Mouse (Mus musculus) stomach, embryonic 16.5 days (tissue): ENCODE data around the gene Slc25a13. TPM values are rescaled to one million over a fixed set of nuclear protein-coding genes. Genes with fewer than 3 reads are reported as not detected.

Experiments
- ATAC-seq: fragments of 200-750 bp; cut with Nextera tagmentation; 2 replicates; pipeline ENCODE4 v1.8.0; 2017; ENCODE audit warnings: moderate number of reproducible peaks, moderate TSS enrichment; ENCODE audit not compliant: insufficient read depth, low FRiP score
- H3K27ac ChIP-seq: fragments of 300-500 bp; sonication (generic); 2 replicates; pipeline ENCODE4 v1.5.1; 2014; ENCODE audit warnings: low read length
- H3K27me3 ChIP-seq: fragments of 300-500 bp; sonication (generic); 2 replicates; pipeline ENCODE4 v1.6.1; 2014; ENCODE audit warnings: low read length, control low read depth, mixed read lengths; ENCODE audit not compliant: control insufficient read depth, insufficient read depth
- H3K36me3 ChIP-seq: fragments of 300-500 bp; sonication (generic); 2 replicates; pipeline ENCODE4 v1.6.1; 2014; ENCODE audit warnings: low read length; ENCODE audit not compliant: control insufficient read depth, insufficient read depth
- H3K4me1 ChIP-seq: fragments of 300-500 bp; sonication (generic); 2 replicates; pipeline ENCODE4 v1.6.1; 2014; ENCODE audit warnings: low read length, control low read depth, mixed read lengths; ENCODE audit not compliant: control insufficient read depth, insufficient read depth
- H3K4me2 ChIP-seq: fragments of 300-500 bp; sonication (generic); 2 replicates; pipeline ENCODE4 v1.6.1; 2014; ENCODE audit warnings: low read depth, low read length, mixed read lengths
- H3K4me3 ChIP-seq: fragments of 300-500 bp; sonication (generic); replicated peaks from 2 replicates; pipeline ENCODE4 v1.5.1; 2014; ENCODE audit warnings: mild to moderate bottlenecking, low read length
- H3K9ac ChIP-seq: fragments of 300-500 bp; sonication (generic); 2 replicates; pipeline ENCODE4 v1.6.1; 2014; ENCODE audit warnings: low read length
- H3K9me3 ChIP-seq: fragments of 300-500 bp; sonication (generic); replicated peaks from 2 replicates; pipeline ENCODE4 v1.6.1; 2016; ENCODE audit warnings: low read length, control low read depth; ENCODE audit not compliant: control insufficient read depth
- WGBS: fragments of 180-500 bp; shearing (Covaris S2); extraction: QIAGEN DNeasy Blood & Tissue Kit; methylation state at CpG from one replicate; pipeline ENCODE4 v1.1.7; 2014; 5-methylcytosine and 5-hydroxymethylcytosine counted together
- polyA plus RNA-seq: library from polyadenylated mRNA; unstranded; fragments of >200 nt; fragmentation: Nextera tagmentation; extraction: Ambion mirVana; gene quantifications from 2 replicates; pipeline ENCODE4 v1.2.1, GENCODE M21; 2015

Slc25a13 gene
- polyA plus RNA-seq, 1 experiment from 2014 or later: 33.3 TPM

DNA sequence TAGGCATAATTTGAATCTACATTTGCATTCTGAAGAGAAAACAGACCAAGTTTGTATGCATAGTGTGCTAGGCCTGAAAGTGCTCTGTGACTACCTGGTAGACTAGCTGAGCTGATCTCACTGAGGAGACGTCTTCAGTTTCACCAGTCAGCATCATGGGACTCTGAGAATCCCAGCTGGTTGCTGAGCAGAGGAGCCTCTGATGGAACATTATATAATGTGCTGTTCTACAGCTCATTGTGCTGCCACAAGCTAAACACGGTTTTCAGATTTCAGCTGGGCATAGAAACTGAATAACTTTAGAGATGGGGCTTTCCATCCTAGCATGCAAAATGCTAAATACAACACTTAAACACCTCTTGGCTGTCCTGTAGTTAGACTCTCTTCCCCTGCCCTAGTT, 205.6 kb downstream of the Slc25a13 start:
- Histone ChIP-seq H3K4me2 (no peak overlapping the region), H3K9me3 (no peaks in the 10 kb centered on the region), H3K4me1 (no peaks in the 10 kb centered on the region), H3K27ac (no peak overlapping the region), H3K4me3 (no peak overlapping the region), H3K9ac (no peak overlapping the region), H3K36me3 (no peaks in the 10 kb centered on the region), H3K27me3 (no peaks in the 10 kb centered on the region)
- 73% methylated on average over 2 of the region's 2 CpGs for WGBS
- ATAC-seq: no peak

DNA sequence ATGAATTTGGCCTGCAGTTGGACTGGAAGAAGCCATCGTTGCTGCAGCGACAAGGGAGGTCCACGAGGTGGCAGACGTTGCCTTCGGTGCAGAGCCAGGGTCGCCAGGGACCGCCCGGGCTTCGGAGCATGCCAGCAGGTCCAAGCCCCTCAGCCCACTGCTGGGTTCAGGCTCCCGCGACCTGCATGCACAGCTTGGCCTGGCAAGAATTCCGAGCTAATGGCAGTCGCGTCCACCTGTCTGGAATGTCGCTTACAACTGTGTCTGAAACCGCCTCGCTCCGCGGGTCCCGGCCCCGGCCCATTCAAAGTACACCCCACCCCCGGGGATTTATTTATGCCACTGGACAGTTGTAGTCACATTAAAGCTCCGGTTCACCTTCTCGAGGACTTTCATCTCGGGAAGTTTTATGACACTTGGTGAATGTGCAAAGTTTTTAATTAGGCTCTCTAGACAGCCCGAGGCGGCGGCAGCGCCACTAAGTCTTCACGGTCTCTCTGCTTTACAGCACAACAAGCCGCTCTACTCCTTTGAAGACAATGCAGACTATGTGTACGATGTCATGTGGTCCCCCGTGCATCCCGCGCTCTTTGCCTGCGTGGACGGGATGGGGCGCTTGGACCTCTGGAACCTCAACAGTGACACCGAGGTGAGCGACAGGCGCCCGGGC, 211.1 kb downstream of the Slc25a13 start:
- H3K4me1 ChIP-seq: no peaks in the 10 kb centered on the region
- no peaks in the 10 kb centered on the region for H3K36me3 ChIP-seq
- no peaks in the 10 kb centered on the region for H3K27me3 ChIP-seq
- no peak overlapping the region for H3K27ac ChIP-seq
- peak overlapping the region; percentile 80 for H3K4me2 ChIP-seq
- WGBS: 6% methylated on average over 42 of the region's 42 CpGs
- peak overlapping the region; percentile 64 for H3K9ac ChIP-seq
- ATAC-seq: peak; percentile 86
- no peaks in the 10 kb centered on the region for H3K9me3 ChIP-seq
- H3K4me3 ChIP-seq: peak overlapping the region; percentile 58

DNA sequence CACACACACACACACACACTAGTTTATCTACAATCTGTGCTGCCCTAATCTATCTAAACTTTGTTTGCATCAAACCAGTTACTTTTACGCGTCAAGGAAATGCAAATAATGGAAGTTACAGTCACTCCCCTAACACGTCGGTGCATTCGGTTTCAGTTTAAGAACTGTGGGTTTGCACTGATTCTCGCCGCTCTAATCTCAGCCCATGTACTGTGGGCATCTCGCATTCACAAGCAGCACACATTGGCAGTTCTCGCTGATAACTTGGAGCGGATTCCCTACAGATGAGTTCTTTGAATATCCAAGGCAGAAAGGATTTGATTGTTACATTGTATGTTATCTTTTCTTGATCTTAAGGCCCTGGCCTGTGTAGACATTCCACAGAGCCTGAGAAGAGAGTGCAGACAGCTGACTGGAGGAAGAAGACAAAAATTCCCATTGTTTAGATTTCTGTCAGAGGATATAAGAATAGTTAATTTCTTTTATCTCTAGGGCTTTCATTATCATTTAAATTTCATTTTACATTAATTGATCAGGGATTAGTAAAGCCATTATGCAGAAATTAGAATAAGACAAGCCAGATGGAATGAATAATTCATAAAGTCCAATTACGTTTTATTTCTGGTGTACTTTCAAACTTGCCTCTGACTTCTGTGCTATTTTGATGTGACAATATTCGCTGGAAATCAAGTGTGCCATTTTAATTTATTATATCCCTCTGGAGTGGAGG, 212.1 kb downstream of the Slc25a13 start:
- Histone ChIP-seq H3K4me1 (no peaks in the 10 kb centered on the region), H3K9me3 (no peaks in the 10 kb centered on the region), H3K27me3 (no peaks in the 10 kb centered on the region), H3K36me3 (no peaks in the 10 kb centered on the region), H3K4me2 (peak overlapping the region; percentile 17; the same call in 1 of the 2 replicates), H3K27ac (no peak overlapping the region), H3K4me3 (peak overlapping the region; percentile 10), H3K9ac (0 out of 2 replicates have a peak overlapping the region, but pooled peaks have one; percentile 31)
- no peak for ATAC-seq
- 49% methylated on average over 12 of the region's 12 CpGs for WGBS

DNA sequence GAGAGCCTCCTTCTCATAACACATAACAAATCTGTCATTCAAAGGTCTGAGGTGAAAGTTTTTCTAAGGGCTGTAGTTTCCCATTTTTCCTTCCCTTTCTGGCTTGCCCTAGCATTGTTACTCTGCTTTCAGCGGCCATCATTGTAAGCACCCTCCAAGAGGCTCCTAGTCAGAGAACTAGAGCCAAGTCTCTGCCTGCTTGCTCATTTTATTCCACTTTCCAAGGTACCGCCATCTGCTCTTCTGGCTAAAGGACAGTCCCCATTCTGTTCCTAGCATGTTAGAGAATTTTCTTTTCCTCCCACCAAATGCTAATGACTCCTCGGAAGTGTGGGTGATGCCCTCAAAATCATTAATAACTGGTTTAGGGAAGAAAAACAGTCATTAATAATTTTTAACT, 214.9 kb downstream of the Slc25a13 start:
- H3K4me2 ChIP-seq: no peak overlapping the region
- no peak for ATAC-seq
- H3K36me3 ChIP-seq: no peaks in the 10 kb centered on the region
- H3K9ac ChIP-seq: no peak overlapping the region
- no peak overlapping the region for H3K27ac ChIP-seq
- H3K4me3 ChIP-seq: no peak overlapping the region
- H3K27me3 ChIP-seq: no peaks in the 10 kb centered on the region
- 70% methylated on average over 3 of the region's 3 CpGs for WGBS
- no peaks in the 10 kb centered on the region for H3K9me3 ChIP-seq
- H3K4me1 ChIP-seq: no peaks in the 10 kb centered on the region

DNA sequence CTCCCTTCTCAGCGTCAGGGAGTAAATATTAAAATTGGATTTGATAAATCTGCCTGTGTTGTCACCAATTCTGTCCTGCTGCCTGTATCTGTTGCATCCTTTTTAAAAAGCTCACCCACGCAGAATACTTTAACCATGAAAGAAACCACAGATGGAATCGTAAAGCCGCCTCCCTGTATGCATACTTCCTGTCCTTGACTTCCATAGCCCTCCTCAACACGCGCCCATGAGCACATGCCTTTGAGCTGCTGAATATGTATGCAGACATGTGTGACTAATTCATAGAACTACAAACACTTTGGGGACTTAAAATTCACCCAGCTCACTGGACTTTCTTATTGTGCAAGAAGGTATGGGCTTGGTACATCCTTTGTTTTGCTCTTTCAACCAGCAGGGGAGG, 219.4 kb downstream of the Slc25a13 start:
- ATAC-seq: no peak
- Histone ChIP-seq H3K36me3 (no peaks in the 10 kb centered on the region), H3K9me3 (no peaks in the 10 kb centered on the region), H3K9ac (no peak overlapping the region), H3K4me2 (no peak overlapping the region), H3K27ac (no peak overlapping the region), H3K27me3 (no peaks in the 10 kb centered on the region), H3K4me1 (peaks cover 2% of the 10 kb centered on the region), H3K4me3 (no peak overlapping the region)
- 70% methylated on average over 6 of the region's 6 CpGs for WGBS

DNA sequence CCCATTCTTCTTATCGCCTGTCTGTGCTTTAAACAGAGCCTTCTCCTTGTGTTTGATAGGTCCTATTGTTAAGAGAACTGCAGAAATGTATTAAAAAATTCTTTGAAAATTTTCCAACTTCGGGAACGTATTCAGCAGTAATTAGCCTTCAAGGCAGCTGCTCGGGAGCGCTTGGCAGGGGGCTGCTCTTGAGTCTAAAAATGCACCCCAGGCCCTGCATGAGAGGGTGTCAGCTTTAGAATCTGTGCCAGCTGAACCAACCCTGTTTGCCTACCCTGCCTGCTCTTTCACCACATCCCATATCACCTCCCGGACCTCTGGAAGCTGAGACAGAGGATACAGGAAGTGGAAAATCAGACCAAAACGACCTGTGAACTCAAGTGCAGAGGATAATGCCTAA, 223.9 kb downstream of the Slc25a13 start:
- H3K27me3 ChIP-seq: no peaks in the 10 kb centered on the region
- ATAC-seq: no peak
- H3K4me3 ChIP-seq: no peak overlapping the region
- H3K36me3 ChIP-seq: no peaks in the 10 kb centered on the region
- WGBS: 47% methylated on average over 7 of the region's 7 CpGs
- H3K27ac ChIP-seq: no peak overlapping the region
- H3K9ac ChIP-seq: no peak overlapping the region
- H3K4me1 ChIP-seq: peaks cover 11% of the 10 kb centered on the region
- no peaks in the 10 kb centered on the region for H3K9me3 ChIP-seq
- H3K4me2 ChIP-seq: no peak overlapping the region

DNA sequence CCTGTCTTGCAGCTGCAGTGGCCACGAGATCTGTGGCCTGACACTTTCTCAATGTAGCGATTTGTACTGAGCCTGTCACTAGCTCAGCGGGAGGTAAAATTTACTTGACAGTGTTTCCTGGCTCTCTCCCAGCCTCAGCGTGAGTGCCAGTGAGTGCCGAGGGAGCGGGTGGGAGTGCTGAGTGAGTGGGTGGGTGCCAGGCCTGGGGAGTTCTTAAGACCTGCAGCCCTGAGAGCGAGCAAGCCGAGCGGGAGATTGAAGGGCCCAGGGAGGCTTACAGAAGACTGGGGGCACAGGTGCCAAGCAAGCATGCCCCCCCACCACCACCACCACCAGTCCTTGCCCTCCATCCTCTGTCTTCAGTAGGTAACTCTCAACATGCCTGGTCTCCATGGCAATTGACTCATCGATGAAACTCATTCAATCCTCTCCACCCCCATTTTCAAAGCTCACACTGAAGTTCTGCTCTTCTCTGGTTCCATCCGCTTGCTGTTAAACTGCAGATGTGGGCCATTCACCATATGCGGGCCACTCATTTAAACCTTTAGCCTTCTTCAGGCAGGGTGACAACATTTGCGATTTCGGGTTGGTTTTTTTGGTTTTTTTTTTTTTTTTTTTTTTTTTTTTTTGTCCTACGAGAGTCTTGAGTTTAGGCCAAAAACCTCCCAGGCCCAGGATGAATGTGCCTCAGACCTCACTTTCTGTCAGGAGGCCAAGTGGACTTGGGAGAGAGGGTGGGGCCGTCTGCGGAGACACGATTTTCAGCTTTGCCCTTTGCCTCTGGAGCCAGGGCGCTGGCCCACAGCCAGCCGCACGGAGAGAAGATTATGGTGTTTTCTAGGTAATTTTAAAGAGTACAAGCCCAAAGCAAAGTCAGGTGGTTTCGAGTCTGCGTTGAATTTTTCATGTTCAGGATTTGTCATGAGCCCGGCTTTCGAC, 224.9 kb downstream of the Slc25a13 start:
- no peak overlapping the region for H3K9ac ChIP-seq
- 38% methylated on average over 25 of the region's 25 CpGs for WGBS
- ATAC-seq: peak; percentile 40; the same call in 1 of the 2 replicates
- 0 out of 2 replicates have a peak overlapping the region, but pooled peaks have one; percentile 12 for H3K27ac ChIP-seq
- H3K27me3 ChIP-seq: no peaks in the 10 kb centered on the region
- H3K4me3 ChIP-seq: peak overlapping the region; percentile 3; the same call in 1 of the 2 replicates
- peaks cover 11% of the 10 kb centered on the region for H3K4me1 ChIP-seq
- H3K4me2 ChIP-seq: peak overlapping the region; percentile 36
- H3K36me3 ChIP-seq: no peaks in the 10 kb centered on the region
- no peaks in the 10 kb centered on the region for H3K9me3 ChIP-seq

DNA sequence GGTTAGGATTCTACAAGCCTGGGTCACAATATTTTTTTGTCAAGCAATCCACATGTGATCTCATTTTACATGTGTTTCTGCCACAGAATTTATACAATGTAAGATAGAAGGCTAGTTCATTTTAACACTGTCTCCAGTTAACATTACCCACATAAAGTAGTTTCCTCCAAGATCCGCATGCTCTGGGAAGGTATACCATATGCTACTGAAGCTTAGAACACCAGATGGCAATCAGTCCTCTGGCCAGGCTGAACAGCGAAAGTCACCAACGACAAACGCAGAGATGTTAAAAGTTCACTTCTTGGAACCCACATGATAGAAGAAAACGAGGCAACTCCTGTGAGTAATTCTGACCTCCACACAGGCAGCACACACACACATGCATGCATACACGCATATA, 225.7 kb downstream of the Slc25a13 start:
- no peaks in the 10 kb centered on the region for H3K27me3 ChIP-seq
- no peak overlapping the region for H3K27ac ChIP-seq
- H3K9me3 ChIP-seq: no peaks in the 10 kb centered on the region
- H3K36me3 ChIP-seq: no peaks in the 10 kb centered on the region
- peaks cover 11% of the 10 kb centered on the region for H3K4me1 ChIP-seq
- WGBS: 66% methylated on average over 6 of the region's 6 CpGs
- no peak overlapping the region for H3K4me3 ChIP-seq
- no peak overlapping the region for H3K9ac ChIP-seq
- no peak for ATAC-seq
- no peak overlapping the region for H3K4me2 ChIP-seq
